Mouse (Mus musculus): Measurements from ENCODE around the gene Cldn19. TPM values are rescaled to one million over a fixed set of nuclear protein-coding genes. Genes with fewer than 3 reads are reported as not detected.

Gene Cldn19
- polyA plus RNA-seq, 1 experiment from 2014 or later = not detected

DNA sequence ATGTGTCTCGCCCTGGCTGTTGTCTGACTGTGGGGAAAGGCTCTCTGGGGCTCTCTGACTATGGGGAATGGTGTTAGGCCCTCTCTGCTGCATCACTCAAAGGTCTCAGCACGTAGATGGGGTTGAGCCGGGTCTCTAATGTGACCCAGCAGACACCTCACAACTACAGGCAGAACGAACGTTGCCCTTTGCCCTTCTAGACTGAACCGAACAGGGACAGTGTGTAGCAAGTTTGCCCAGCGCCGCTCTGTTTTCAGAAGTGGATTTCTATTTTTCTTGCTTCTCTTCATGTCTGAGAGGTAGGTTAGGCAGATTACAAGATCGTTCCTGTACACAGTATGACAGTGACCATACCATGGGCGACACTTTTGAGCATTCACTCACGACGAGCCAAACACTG, 12.6 kb upstream of the Cldn19 start:
- H3K4me1 ChIP-seq = peaks cover 9% of the 10 kb centered on the region; the same call in 1 of the 2 replicates
- 92% methylated on average over 12 of the region's 12 CpGs for WGBS
- H3K4me3 ChIP-seq = no peak overlapping the region
- no peaks in the 10 kb centered on the region for H3K9me3 ChIP-seq (replicated peaks)
- H3K27ac ChIP-seq = no peak overlapping the region
- DNase-seq (ENCODE audit: low spot score) = no peak
- peaks cover 67% of the 10 kb centered on the region for H3K36me3 ChIP-seq
- no peaks in the 10 kb centered on the region for H3K27me3 ChIP-seq (ENCODE audit: low read depth, poor library complexity, severe bottlenecking)

DNA sequence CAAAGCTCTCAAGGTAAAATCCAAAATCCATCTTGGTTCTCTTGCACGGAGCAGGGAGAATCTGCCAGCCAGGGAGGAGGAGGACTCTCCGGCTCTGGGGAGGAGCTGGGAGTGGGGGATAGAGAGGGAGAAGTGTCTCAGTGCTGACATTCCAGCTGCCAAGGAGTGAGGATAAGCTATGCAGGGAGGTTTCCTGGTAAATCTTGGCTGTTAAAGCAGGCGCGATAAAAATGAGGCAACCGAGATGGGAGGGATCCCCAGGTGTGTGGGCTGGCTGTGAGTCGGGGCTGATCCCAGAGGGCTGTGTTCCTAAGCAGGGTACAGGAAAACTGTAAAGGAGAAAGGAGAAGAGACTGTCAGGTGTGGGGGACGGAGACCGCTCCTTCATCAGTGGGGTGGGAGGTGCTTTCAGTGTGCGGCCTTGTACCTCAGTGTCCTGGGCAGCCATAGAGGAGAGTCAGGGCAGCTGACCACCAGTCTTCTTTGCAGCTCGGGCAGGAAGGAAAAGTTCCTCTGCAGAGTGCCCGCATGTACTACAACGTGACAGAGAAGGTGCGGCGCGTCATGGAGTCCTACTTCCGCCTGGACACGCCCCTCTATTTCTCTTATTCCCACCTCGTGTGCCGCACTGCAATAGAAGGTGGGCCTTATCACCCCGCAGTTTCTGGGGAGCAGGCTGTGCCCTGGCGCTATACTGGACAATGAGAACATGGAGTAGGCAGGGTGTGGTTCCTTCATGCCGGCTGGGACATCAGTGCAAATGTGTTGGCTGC, 10.6 kb upstream of the Cldn19 start:
- no peak overlapping the region for H3K27ac ChIP-seq
- no peaks in the 10 kb centered on the region for H3K9me3 ChIP-seq (replicated peaks)
- no peak overlapping the region for H3K4me3 ChIP-seq
- peaks cover 9% of the 10 kb centered on the region; the same call in 1 of the 2 replicates for H3K4me1 ChIP-seq
- no peak for DNase-seq (ENCODE audit: low spot score)
- WGBS = 80% methylated on average over 22 of the region's 22 CpGs
- peaks cover 72% of the 10 kb centered on the region for H3K36me3 ChIP-seq
- no peaks in the 10 kb centered on the region for H3K27me3 ChIP-seq (ENCODE audit: low read depth, poor library complexity, severe bottlenecking)

DNA sequence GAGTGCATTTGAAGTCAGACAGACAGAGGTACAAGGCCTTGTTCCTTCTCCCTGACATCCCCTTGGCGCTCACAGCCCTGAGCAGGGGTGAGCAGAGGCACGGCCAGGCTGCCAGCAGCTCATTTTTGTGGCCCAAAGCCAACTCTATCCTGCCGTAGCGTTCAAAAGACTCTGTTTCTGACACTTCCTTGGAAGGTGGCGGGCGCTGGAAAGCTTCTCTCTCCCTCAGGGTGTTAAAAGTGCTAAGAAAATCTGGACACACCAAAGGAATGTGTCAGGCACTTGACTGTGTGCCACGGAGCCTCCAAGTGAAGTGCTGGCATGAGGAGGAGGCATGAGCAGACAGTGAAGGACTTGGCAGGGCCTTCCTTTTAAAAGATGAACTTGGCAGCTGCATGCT, 9.7 kb upstream of the Cldn19 start:
- H3K4me1 ChIP-seq = peaks cover 9% of the 10 kb centered on the region; the same call in 1 of the 2 replicates
- DNase-seq (ENCODE audit: low spot score) = no peak
- no peaks in the 10 kb centered on the region for H3K9me3 ChIP-seq (replicated peaks)
- peaks cover 70% of the 10 kb centered on the region for H3K36me3 ChIP-seq
- no peak overlapping the region for H3K27ac ChIP-seq
- 87% methylated on average over 7 of the region's 7 CpGs for WGBS
- no peaks in the 10 kb centered on the region for H3K27me3 ChIP-seq (ENCODE audit: low read depth, poor library complexity, severe bottlenecking)
- no peak overlapping the region for H3K4me3 ChIP-seq

DNA sequence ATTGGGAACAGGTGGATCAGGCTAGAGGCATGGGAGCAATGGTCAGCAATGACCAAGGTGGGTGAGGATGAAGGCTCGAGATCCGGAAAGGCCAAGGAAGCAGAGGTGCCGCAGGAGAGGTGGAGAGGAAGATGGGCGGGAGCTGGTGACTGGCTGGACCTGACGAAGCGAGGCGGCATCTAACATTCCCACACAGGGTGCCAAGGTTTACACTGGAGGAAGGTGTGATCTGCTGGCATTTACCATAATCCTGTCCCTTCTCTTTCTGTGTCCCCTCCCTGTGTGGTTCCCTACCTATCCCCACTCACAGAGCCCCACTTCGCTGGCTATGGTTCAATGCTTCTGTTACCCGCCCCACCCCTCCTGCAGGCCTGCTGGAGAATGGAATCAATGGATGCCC, 9.3 kb upstream of the Cldn19 start:
- peaks cover 9% of the 10 kb centered on the region; the same call in 1 of the 2 replicates for H3K4me1 ChIP-seq
- H3K27me3 ChIP-seq (ENCODE audit: low read depth, poor library complexity, severe bottlenecking) = no peaks in the 10 kb centered on the region
- H3K4me3 ChIP-seq = no peak overlapping the region
- H3K36me3 ChIP-seq = peaks cover 68% of the 10 kb centered on the region
- DNase-seq (ENCODE audit: low spot score) = no peak
- H3K27ac ChIP-seq = no peak overlapping the region
- WGBS = 92% methylated on average over 9 of the region's 9 CpGs
- no peaks in the 10 kb centered on the region for H3K9me3 ChIP-seq (replicated peaks)

DNA sequence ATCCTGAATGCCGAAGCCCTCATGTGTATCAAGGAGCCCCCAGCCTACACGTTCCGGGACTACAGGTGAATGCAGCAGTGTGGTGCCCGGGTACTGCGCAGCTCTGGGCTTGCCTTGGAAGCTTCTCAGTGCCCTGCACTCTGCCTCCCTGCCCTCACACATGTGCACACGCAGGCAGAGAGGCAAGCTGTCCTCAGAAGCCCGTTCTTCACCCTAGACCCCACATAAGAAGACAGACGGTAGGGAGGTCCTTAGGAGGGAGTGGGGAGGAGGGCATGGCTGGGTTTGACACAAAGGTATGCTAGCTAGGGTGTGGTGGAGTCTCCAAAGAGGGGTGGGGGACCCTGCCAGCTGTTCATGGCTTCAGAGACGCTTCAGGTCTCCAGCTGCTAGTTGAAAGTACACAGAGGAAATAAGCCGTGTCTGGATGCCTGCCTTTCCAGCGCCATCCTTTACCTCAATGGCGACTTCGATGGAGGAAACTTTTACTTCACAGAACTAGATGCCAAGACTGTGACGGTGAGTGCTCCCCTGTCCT, 8.5 kb upstream of the Cldn19 start:
- Histone ChIP-seq H3K4me1 (peaks cover 9% of the 10 kb centered on the region; the same call in 1 of the 2 replicates), H3K27me3 (ENCODE audit: low read depth, poor library complexity, severe bottlenecking) (no peaks in the 10 kb centered on the region), H3K36me3 (peaks cover 60% of the 10 kb centered on the region), H3K9me3 (replicated peaks) (no peaks in the 10 kb centered on the region), H3K27ac (no peak overlapping the region), H3K4me3 (no peak overlapping the region)
- 81% methylated on average over 14 of the region's 14 CpGs for WGBS
- no peak for DNase-seq (ENCODE audit: low spot score)

DNA sequence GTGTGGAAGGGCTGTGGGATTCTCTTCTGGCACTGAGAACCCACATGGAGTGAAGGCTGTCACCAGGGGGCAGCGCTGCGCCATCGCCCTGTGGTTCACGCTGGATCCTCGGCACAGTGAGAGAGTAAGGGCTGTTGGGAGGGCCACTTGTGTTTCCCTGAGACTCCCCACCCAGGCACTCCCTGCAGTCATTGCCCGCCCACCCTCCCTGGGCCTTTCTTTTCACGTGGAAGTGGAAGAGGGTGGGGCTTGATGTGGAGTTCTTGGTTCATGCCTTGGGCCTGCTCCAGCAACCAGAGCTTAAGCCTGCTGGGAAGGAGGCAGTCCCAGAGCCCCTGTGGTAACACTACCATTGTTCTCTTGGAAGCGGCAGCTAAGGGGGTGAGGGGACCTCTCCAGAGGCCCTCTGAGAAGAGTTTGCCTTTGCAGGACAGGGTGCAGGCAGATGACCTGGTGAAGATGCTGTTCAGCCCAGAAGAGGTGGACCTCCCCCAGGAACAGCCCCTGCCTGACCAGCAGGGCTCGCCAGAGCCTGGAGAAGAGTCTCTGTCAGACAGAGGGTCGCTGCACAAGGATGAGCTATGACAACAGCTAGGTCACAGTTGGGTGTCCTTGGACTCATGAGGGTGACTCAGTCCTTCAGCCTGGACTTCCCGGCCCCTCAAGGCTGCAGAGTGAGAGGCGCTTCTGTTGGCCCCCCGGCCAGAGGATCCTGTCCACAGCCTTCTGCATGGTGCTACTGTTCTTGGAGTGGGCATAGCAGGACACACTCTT, 7.6 kb upstream of the Cldn19 start:
- H3K27ac ChIP-seq = no peak overlapping the region
- peak; percentile 65 for DNase-seq (ENCODE audit: low spot score)
- peaks cover 52% of the 10 kb centered on the region for H3K36me3 ChIP-seq
- no peak overlapping the region for H3K4me3 ChIP-seq
- H3K4me1 ChIP-seq = peaks cover 9% of the 10 kb centered on the region; the same call in 1 of the 2 replicates
- H3K9me3 ChIP-seq (replicated peaks) = no peaks in the 10 kb centered on the region
- no peaks in the 10 kb centered on the region for H3K27me3 ChIP-seq (ENCODE audit: low read depth, poor library complexity, severe bottlenecking)
- 33% methylated on average over 13 of the region's 13 CpGs for WGBS

DNA sequence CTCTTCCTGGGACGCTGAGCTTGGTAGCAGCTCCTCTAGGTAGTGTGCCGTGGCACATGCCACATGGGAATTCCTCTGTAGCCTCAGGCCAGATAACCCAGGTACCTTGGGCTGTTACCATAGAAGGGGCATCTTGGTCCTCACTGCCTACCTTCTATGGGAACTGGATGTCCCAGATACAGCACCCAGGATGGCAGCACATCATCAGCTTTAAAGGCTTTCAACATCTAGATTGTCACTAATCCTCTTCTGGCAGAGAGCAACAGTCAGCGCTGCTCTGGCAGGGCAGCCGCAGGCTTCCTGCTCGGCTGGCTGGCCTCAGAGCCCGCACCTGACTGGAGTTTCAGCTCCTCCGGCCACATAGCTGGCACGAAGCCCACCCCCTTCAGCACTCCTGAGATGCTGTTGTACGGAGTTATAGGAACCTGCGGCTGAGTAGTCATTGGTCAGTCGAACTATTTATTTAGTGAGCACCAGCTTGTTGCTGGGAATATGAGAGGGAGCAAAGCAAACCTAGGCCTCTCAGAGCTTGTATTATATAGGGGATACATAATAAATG, 6.7 kb upstream of the Cldn19 start:
- Histone ChIP-seq H3K36me3 (peaks cover 49% of the 10 kb centered on the region), H3K27me3 (ENCODE audit: low read depth, poor library complexity, severe bottlenecking) (no peaks in the 10 kb centered on the region), H3K4me1 (peaks cover 9% of the 10 kb centered on the region; the same call in 1 of the 2 replicates), H3K4me3 (no peak overlapping the region), H3K9me3 (replicated peaks) (no peaks in the 10 kb centered on the region), H3K27ac (no peak overlapping the region)
- no peak for DNase-seq (ENCODE audit: low spot score)
- WGBS = 91% methylated on average over 11 of the region's 11 CpGs

DNA sequence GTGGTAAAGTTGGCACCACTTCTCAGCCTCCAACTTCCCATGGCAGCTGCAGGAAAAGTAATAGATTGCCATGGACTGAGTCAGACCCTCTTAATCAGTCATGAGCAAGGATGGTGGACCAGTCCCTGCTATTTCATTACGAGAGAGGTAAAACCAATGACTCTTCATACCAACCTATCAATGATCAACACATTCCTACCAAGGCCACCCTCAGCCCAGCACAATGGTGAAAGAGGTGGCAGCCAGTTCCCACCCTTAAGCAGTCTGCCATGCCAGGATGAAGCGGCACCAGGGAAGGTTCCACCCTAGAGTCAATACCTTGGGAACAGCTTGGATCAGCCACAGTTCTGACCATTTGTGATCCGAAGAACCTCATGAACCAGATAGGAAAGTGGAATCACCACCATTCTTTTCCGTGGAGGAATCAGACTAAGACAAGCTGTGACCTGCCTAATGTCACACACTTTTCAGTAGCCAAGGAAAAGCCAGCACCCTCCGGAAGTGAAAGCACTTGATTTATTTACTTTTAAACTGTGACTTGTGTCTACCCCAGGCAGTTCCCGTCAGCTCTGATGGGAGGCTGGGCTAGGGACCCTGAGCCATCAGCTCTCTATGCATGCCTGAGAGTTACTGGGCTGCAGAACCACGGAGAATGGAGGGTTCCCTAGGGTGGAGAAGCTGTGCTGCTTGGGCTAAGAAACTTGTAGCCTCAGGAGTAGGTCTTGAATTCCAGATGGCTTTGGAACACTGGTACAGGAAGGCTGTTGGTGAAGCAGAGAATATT, 3.0 kb upstream of the Cldn19 start:
- peaks cover 14% of the 10 kb centered on the region for H3K36me3 ChIP-seq
- 60% methylated on average over 7 of the region's 7 CpGs for WGBS
- H3K27me3 ChIP-seq (ENCODE audit: low read depth, poor library complexity, severe bottlenecking) = no peaks in the 10 kb centered on the region
- no peak overlapping the region for H3K4me3 ChIP-seq
- DNase-seq (ENCODE audit: low spot score) = no peak
- H3K9me3 ChIP-seq (replicated peaks) = no peaks in the 10 kb centered on the region
- H3K27ac ChIP-seq = no peak overlapping the region
- peaks cover 22% of the 10 kb centered on the region for H3K4me1 ChIP-seq

DNA sequence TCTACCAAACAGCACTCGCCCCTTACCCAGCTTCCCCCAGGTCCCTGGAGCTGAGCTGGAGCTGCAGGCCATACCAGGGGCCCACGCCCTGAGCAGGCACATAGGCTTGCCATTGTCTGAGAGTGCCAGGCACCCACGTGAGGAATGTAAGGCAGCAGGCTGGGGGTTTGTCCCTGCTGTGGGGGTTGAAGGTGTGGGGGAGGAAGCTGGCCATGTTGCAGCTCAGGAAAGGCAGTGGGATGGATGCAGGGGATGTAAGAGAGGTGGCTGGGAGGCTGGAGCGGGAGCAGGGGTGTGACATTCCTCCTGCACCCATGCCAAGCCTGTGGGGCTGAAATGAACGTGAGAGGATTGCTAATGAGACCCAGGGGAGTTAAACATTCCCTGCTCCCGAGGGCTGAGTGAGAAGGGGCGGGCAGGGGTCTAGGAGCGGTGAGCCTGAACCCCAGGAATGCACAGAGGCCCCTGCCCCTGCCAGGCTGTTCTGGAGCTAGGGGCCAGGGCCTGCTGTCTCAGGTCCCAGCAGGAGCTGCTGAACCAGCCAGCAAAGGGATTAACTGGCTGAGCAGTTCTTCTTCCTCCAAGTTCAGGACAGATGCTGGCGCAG, 1.1 kb upstream of the Cldn19 start:
- H3K4me3 ChIP-seq = no peak overlapping the region
- H3K36me3 ChIP-seq = no peaks in the 10 kb centered on the region
- H3K27me3 ChIP-seq (ENCODE audit: low read depth, poor library complexity, severe bottlenecking) = no peaks in the 10 kb centered on the region
- peaks cover 19% of the 10 kb centered on the region for H3K4me1 ChIP-seq
- 42% methylated on average over 9 of the region's 9 CpGs for WGBS
- H3K27ac ChIP-seq = peak overlapping the region; percentile 71; the same call in 1 of the 2 replicates
- DNase-seq (ENCODE audit: low spot score) = no peak
- H3K9me3 ChIP-seq (replicated peaks) = no peaks in the 10 kb centered on the region

DNA sequence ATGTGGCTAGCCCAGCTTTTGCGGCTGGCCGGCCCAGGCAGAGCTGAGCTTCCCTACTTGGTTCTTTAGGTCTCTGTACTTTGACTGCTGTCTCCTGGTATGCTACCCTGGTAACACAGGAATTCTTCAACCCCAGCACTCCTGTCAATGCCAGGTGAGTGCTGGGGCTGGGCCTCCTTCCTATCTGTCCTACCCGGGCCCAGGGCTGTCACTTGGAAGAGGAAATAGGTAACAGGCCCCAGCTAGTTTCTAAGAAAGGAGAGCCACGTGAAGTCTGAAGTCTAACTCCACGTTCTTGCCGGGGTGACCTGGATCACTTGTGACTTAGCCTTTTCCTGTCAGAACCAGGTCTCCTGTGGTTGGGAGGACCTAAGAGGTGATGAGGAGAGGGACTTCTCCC, 1.9 kb downstream of the Cldn19 start:
- H3K36me3 ChIP-seq = no peaks in the 10 kb centered on the region
- WGBS = 83% methylated on average over 6 of the region's 6 CpGs
- H3K4me3 ChIP-seq = no peak overlapping the region
- H3K27ac ChIP-seq = 0 out of 2 replicates have a peak overlapping the region, but pooled peaks have one; percentile 6
- H3K27me3 ChIP-seq (ENCODE audit: low read depth, poor library complexity, severe bottlenecking) = no peaks in the 10 kb centered on the region
- no peak for DNase-seq (ENCODE audit: low spot score)
- H3K9me3 ChIP-seq (replicated peaks) = no peaks in the 10 kb centered on the region
- peaks cover 32% of the 10 kb centered on the region for H3K4me1 ChIP-seq

DNA sequence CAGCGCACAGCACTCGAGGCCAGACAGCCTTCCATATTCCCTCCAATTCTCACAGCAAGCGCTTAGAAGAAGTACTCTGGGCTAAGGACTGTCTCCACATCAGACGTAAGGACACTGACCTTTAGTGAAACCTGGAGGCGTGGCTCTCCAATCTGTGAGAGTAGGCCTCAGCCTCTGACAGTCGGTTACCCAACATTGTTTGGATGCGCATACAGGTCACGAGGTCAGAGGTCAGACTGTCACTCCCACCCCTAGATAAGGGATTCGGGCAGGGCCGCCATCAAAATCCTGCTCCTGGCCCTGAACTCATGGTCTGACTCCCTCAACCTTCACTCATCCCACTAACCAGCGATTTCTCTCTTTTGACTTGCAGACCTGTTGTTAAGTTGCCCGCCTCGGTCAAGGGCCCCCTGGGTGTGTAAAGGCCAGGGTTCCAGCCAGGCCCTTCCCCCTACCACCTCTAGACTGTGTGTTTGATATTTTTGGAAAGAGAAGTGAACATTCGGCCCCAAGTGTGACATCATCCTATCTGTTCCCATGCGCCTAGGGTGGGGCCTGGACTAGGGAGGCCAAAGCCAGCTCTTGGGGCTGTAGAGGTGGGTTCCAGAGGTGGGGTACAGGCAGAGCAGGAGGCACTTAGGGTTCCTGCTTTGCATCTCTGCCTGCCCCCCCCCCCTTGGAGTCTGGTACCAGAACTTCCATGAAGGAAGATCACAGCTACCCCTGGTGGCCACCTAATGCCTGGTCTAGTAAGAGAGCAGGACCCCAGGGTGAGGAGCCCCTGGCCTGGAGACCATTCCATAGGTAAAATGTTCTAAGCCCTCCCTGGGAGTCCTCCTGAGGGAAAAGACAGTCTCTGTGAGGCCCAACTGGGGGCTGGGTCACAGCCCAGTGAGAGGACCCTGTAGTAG, 4.4 kb downstream of the Cldn19 start:
- no peak overlapping the region for H3K27ac ChIP-seq
- no peaks in the 10 kb centered on the region for H3K9me3 ChIP-seq (replicated peaks)
- WGBS = 80% methylated on average over 15 of the region's 15 CpGs
- no peaks in the 10 kb centered on the region for H3K36me3 ChIP-seq
- H3K4me1 ChIP-seq = peaks cover 22% of the 10 kb centered on the region
- no peak overlapping the region for H3K4me3 ChIP-seq
- no peaks in the 10 kb centered on the region for H3K27me3 ChIP-seq (ENCODE audit: low read depth, poor library complexity, severe bottlenecking)
- no peak for DNase-seq (ENCODE audit: low spot score)

Data from limb, embryonic 10.5 days (tissue).